Mouse (Mus musculus) adrenal gland, postnatal 0 days (tissue): ENCODE measurements around the gene Gm3618. TPM values are rescaled to one million over a fixed set of nuclear protein-coding genes. Genes with fewer than 3 reads are reported as not detected.

Experiments
- polyA plus RNA-seq: library from polyadenylated mRNA; unstranded; fragments of >200 nt; fragmentation: Nextera tagmentation; extraction: Ambion mirVana; gene quantifications from 2 replicates; pipeline ENCODE4 v1.2.1, GENCODE M21; 2015

Gm3618 gene
- polyA plus RNA-seq = not detected in 2 replicates

DNA sequence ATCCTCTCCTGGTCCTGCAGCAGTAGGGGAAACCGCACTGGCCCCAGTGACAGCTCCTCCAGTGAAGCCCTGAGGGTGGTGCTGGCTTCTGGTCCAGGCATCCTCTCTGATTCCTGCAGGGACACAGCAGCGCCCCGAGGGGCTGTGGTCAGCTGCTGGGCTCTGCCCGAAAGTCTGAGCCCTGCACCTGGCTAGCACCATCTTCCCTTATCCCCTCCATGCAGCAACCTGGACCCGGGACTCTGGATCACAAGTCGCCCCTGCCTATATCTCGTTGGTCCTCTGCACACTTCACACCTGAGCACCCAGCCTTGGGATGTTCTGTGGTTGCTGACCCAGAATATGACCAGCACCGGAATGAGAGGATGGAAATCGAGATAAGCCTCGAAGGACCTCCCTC lies at the start of gene Gm3618:
Gene Gm3618, minus strand, starts transcription at position 101 of the 400 bp plus-strand sequence.

DNA sequence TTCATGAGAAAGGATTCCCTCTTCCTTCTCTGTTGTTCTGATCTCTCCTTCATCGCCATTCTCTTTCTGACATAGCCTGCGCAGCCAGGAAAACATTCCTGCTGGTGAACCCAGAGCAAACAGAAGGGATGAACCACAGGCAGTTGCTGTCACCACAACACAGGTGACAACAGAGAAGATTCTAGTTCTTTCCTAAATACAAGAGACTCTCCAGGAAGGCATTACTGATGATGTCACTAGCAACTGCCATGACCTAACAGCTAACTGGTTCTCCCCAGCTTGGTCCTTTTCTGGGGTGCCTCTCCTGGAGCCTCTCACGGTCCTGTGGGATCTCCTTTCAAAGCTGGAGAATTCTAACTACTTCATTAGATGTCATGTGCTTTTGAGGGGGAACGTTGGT lies 46.7 kb upstream of the Gm3618 start, which contains the start of gene Gm16440:
Gene Gm16440, minus strand, starts transcription at position 101 of the 400 bp plus-strand sequence.

DNA sequence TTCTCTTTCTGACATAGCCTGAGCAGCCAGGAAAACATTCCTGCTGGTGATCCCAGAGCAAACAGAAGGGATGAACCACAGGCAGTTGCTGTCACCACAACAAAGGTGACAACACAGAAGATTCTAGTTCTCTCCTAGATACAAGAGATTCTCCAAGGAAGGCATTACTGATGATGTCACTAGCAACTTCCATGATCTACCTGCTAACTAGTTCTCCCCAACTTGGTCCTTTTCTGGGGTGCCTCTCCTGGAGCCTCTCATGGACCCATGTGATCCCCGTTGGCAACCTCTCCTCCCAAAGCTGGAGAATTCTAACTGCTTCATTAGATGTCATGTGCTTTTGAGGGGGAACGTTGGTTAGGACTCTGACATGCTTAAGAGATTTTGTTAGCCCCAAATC lies 38.7 kb downstream of the Gm3618 start, which contains the start of gene Gm21103:
Gene Gm21103, minus strand, starts transcription at position 101 of the 400 bp plus-strand sequence.

DNA sequence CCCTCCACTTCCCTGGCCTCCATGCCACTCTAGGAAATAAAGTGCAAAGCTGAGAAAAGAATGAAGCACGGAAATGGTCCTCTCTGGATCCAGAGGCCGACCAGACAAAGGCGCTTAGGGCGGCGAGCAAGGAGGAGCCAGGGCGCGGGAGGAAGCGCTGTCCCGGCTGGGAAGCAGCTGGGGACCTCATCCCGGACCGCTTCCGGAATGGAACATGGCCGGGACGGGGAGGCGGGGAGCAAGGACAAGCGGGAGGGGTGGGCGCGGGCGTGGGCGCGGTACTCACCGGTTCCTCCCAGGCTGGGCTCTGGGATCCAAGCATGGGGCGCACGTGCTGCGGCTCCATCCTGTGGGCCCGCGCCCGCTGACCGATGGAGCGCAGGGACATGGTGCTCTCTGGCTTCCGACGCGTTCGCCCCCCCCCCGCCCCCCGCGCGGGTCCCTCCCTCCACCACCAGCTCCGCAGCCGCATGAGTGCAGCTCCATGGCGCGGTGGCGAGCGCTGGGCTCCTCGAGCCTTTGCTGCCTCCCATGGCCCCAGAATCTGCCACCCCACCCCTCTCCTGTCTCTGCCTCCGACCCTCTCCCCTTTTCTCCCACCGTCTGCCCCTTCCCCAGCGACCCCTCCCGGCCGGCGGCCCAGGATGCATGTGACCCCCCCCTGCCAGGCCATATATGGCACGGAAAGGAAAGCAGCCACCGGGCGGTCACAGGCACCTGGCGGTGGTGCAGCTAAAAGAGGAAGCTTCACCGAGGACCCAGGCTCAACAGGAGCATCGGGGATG lies 56.4 kb downstream of the Gm3618 start, which contains the start of gene Gm3411:
Gene Gm3411, minus strand, starts transcription at position 320 of the 785 bp plus-strand sequence.

Other genes with a start within 250 kb of the Gm3618 start
- 0.11 and 0.60 TPM in 2 replicates for gene Gm8206, start 249.7 kb downstream of the Gm3618 start, polyA plus RNA-seq
- gene Gm3468, start 235.0 kb downstream of the Gm3618 start, polyA plus RNA-seq = 0.36 and 0.69 TPM in 2 replicates
- not detected in 2 replicates for gene Gm3476, start 217.9 kb downstream of the Gm3618 start, polyA plus RNA-seq
- gene Gm21560, start 124.4 kb downstream of the Gm3618 start, polyA plus RNA-seq = not detected in 2 replicates
- 0.26 and 1.2 TPM in 2 replicates for gene Gm3411, start 56.4 kb downstream of the Gm3618 start, polyA plus RNA-seq
- gene Gm21103, start 38.8 kb downstream of the Gm3618 start, polyA plus RNA-seq = not detected in 2 replicates
- not detected in 2 replicates for gene Gm16440, start 46.6 kb upstream of the Gm3618 start, polyA plus RNA-seq
- 0.37 TPM in 1 of 2 replicates, not detected in the other for gene Gm3591, start 68.8 kb upstream of the Gm3618 start, polyA plus RNA-seq
- not detected in 2 replicates for gene Gm3594, start 100.9 kb upstream of the Gm3618 start, polyA plus RNA-seq
- gene Gm8356, start 193.6 kb upstream of the Gm3618 start, polyA plus RNA-seq = not detected in 2 replicates
- gene Gm3629, start 246.9 kb upstream of the Gm3618 start, polyA plus RNA-seq = 0.08 and 0.28 TPM in 2 replicates